Mouse (Mus musculus) forebrain, embryonic 11.5 days (tissue): ENCODE measurements at regions not wholly inside any gene's neighbourhood (a gene's known extent, or its start where the extent isn't known, plus 50 kb on each side); places are given as distances from the start of the nearest gene placed in this dataset.

ENCODE experiments used
- ATAC-seq: fragments of 200-750 bp; cut with Nextera tagmentation; replicated peaks from 2 replicates; pipeline ENCODE4 v1.8.0; 2017; ENCODE audit warnings: moderate TSS enrichment; ENCODE audit not compliant: low FRiP score
- DNase-seq: peaks from one replicate; pipeline ENCODE4 v3.0.0-alpha.2; 2017; ENCODE audit warnings: low spot score
- H3K27ac ChIP-seq: fragments of 300-500 bp; sonication (generic); 2 replicates; pipeline ENCODE4 v1.5.1; 2014; ENCODE audit warnings: low read depth, low read length
- H3K27me3 ChIP-seq: fragments of 300-500 bp; sonication (generic); 2 replicates; pipeline ENCODE4 v1.6.1; 2014; ENCODE audit warnings: mild to moderate bottlenecking, low read length, mixed read lengths; ENCODE audit not compliant: control insufficient read depth, insufficient read depth
- H3K36me3 ChIP-seq: fragments of 300-500 bp; sonication (generic); 2 replicates; pipeline ENCODE4 v1.6.1; 2014; ENCODE audit warnings: mild to moderate bottlenecking, low read length, moderate library complexity, mixed read lengths; ENCODE audit not compliant: control insufficient read depth, insufficient read depth
- H3K4me1 ChIP-seq: fragments of 300-500 bp; sonication (generic); replicated peaks from 2 replicates; pipeline ENCODE4 v1.6.1; 2014; ENCODE audit warnings: low read length, mixed read lengths; ENCODE audit not compliant: control insufficient read depth, insufficient read depth
- H3K4me2 ChIP-seq: fragments of 300-500 bp; sonication (generic); 2 replicates; pipeline ENCODE4 v1.6.1; 2014; ENCODE audit warnings: low read depth, mild to moderate bottlenecking, low read length, moderate library complexity, mixed read lengths; ENCODE audit not compliant: severe bottlenecking
- H3K4me3 ChIP-seq: fragments of 300-500 bp; sonication (generic); 2 replicates; pipeline ENCODE4 v1.5.1; 2014; ENCODE audit warnings: low read depth, low read length
- H3K9ac ChIP-seq: fragments of 300-500 bp; sonication (generic); 2 replicates; pipeline ENCODE4 v1.6.1; 2014; ENCODE audit warnings: low read length
- H3K9me3 ChIP-seq: fragments of 300-500 bp; sonication (generic); 2 replicates; pipeline ENCODE4 v1.6.1; 2016; ENCODE audit warnings: low read length, mixed read lengths; ENCODE audit not compliant: control insufficient read depth
- WGBS: fragments of 180-500 bp; shearing (Covaris S2); extraction: QIAGEN DNeasy Blood & Tissue Kit; methylation state at CpG from one replicate; pipeline ENCODE4 v1.1.7; 2014; 5-methylcytosine and 5-hydroxymethylcytosine counted together

DNA sequence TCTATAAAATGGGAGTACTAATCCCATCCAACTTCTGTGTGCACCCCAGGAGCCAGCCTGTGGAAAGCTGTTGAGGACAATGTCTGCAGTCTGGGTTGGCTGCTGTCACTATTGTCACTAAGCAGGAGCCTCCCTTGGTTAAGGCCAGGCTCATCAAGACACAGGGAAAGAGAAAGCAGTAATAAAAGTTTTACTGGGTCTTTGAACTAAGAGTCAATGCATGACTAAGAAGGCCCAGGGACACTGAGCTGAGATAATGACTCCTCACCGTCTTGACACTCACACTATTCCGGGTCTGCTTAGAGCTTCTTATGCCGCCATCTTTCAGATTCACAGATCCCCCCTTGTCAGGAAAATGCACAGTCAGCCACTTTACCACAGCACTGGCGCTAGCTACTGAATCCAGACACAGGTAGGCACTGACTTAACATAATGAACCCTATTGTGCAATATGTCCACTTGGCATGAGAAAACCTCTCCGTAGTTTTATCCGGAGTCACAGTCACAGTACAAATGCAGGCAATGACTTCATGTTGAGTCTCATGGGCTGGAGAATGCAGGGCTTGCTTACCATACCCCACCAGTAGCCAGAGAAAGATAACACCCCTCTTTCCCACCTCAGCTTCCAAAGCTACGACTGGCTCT lies 66.2 kb upstream of the Synm start:
- Histone ChIP-seq H3K9me3 (no peaks in the 10 kb centered on the region), H3K36me3 (no peaks in the 10 kb centered on the region), H3K27me3 (no peaks in the 10 kb centered on the region), H3K4me1 (no peaks in the 10 kb centered on the region), H3K4me3 (no peak overlapping the region), H3K9ac (no peak overlapping the region), H3K4me2 (no peak overlapping the region), H3K27ac (no peak overlapping the region)
- 86% methylated on average over 7 of the region's 7 CpGs for WGBS
- no peak for ATAC-seq
- DNase-seq, result no peak

DNA sequence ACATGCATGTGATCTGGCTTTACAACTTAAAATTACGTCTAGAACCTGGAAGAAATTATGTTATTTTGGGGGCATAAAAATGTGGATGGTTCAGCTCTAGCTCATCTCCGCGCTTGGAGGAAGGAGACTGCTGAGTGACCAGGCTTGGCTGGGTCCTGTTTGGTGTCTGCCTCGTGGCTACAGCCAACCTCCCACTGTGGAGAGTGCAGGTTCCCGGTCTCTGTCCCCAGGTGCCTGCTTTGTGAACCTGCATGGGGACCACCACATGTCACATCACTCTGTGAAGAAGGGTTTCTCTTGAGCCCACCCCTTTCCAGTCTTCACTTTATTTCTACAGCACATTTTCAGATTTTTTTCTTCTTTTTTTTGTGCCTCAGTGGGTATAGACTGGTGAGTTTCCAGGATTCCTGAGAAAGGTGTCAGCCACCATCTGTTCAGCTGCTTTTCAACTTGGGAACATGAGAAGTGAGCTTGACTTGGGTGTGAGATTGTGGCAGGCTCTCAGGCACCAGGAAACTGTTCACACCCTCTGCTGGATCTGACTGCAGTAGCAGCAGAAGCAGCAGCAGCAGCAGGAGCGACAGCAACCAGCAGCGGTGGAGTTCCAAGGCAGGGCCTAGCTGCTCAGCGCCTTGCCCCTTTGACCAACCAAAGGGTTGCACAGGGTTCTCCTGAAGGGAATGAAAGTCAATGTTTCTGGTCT lies 64.6 kb upstream of the Synm start:
- no peaks in the 10 kb centered on the region for H3K27me3 ChIP-seq
- H3K4me3 ChIP-seq, result no peak overlapping the region
- no peaks in the 10 kb centered on the region for H3K36me3 ChIP-seq
- H3K4me2 ChIP-seq, result no peak overlapping the region
- WGBS, result 64% methylated on average over 8 of the region's 8 CpGs
- no peak overlapping the region for H3K9ac ChIP-seq
- no peaks in the 10 kb centered on the region for H3K9me3 ChIP-seq
- H3K27ac ChIP-seq, result no peak overlapping the region
- H3K4me1 ChIP-seq, result no peaks in the 10 kb centered on the region
- DNase-seq (no peak), ATAC-seq (no peak)

DNA sequence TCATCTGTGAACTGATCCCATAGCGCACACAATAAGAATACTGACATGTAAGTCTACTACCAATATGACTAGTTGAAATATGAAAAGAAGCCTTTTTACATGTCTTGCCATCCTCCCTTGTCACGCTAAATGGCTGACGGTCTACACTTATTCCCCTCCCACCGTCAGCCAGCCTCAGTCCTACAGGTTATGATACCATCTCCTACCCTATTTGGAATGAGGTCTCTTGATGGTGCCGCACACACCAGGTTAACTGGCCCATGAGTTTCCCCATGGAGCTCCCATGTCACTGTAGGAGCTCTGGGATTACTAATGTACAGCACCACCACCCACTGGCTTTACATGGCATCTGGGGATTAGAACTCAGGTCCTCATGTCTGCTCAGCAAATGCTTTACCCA lies 60.0 kb upstream of the Synm start:
- no peak for ATAC-seq
- no peak for DNase-seq
- Histone ChIP-seq H3K4me1 (no peaks in the 10 kb centered on the region), H3K27me3 (no peaks in the 10 kb centered on the region), H3K9ac (no peak overlapping the region), H3K9me3 (no peaks in the 10 kb centered on the region), H3K36me3 (no peaks in the 10 kb centered on the region), H3K4me2 (no peak overlapping the region), H3K27ac (no peak overlapping the region), H3K4me3 (no peak overlapping the region)
- WGBS, result 97% methylated on average over 5 of the region's 5 CpGs

DNA sequence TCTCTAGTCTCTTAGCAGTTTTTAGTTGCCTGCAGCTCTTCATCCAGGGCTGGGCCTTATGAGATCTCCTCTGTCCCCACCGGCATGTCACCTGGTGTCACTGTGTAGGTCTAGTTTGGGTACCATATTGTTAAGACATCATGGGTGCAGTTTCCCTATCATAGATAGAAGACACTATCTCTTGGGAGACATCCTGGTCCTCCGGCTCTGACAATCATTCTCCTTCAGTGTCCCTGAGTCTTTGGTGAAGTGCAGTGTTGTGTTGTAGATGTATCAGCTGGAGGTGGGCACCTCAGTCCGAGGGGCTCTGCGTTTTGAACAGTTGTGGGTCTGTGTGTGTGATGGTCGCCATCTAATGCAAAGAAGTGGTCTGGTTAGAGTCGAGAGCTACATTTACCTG lies 58.0 kb upstream of the Synm start:
- no peaks in the 10 kb centered on the region for H3K27me3 ChIP-seq
- H3K4me2 ChIP-seq, result no peak overlapping the region
- no peak overlapping the region for H3K9ac ChIP-seq
- WGBS, result 94% methylated on average over 6 of the region's 6 CpGs
- ATAC-seq, result no peak
- H3K27ac ChIP-seq, result no peak overlapping the region
- no peaks in the 10 kb centered on the region for H3K4me1 ChIP-seq
- H3K36me3 ChIP-seq, result no peaks in the 10 kb centered on the region
- H3K4me3 ChIP-seq, result no peak overlapping the region
- DNase-seq, result no peak
- no peaks in the 10 kb centered on the region for H3K9me3 ChIP-seq

DNA sequence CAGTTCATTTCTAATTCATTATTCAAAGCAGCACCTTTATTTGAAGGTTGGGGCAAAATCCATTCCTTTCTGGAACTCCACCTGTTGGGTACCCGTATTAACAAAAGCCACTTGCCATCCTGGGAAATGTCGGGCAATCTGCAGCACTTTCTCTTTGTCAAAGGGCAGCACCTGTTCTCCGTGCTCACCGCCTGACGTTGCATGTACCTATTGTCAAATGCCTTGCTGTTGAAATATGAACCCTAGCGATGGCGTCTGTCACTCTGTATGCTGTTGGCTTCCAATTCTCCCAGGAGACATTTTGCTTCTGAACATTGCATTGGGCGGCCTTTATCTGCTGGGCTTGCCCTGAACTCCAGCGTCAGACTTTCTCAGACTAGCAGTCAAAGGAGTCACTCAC lies 55.3 kb upstream of the Synm start:
- H3K4me3 ChIP-seq, result no peak overlapping the region
- no peak overlapping the region for H3K27ac ChIP-seq
- no peaks in the 10 kb centered on the region for H3K36me3 ChIP-seq
- DNase-seq (no peak), ATAC-seq (no peak)
- H3K4me2 ChIP-seq, result no peak overlapping the region
- H3K4me1 ChIP-seq, result no peaks in the 10 kb centered on the region
- no peaks in the 10 kb centered on the region for H3K9me3 ChIP-seq
- no peaks in the 10 kb centered on the region for H3K27me3 ChIP-seq
- no peak overlapping the region for H3K9ac ChIP-seq
- 75% methylated on average over 9 of the region's 9 CpGs for WGBS
